Mouse (Mus musculus) layer of hippocampus, adult 2 months (tissue): ENCODE data around the gene Slamf9. TPM values are rescaled to one million over a fixed set of nuclear protein-coding genes. Genes with fewer than 3 reads are reported as not detected.

ENCODE experiments used
- DNase-seq, 2 experiments: peaks; one replicate each; pipeline ENCODE4 v3.0.0; 2022; ENCODE audit warnings: low spot score in 2 of 2
- H3K27ac ChIP-seq: fragments of 200-600 bp; 2 replicates; pipeline ENCODE4 v1.8.1; 2022
- H3K4me3 ChIP-seq: fragments of 200-600 bp; 2 replicates; pipeline ENCODE4 v1.8.1; 2022; ENCODE audit warnings: mild to moderate bottlenecking
- CTCF ChIP-seq: fragments of 200-600 bp; conservative IDR thresholded peaks from 2 replicates; pipeline ENCODE4 v1.8.1; 2022; ENCODE audit warnings: antibody characterized with exemption, mild to moderate bottlenecking, moderate library complexity
- total RNA-seq, 2 experiments: library from RNA; stranded (reverse); gene quantifications; 2 replicates each; pipeline ENCODE4 v1.2.3; 2021

Gene Slamf9
- total RNA-seq, 2 experiments from 2014 or later = 0.38 TPM; not detected in 1

- no peak for DNase-seq
- no peak overlapping the region for H3K27ac ChIP-seq
- TF ChIP-seq CTCF = no peak
- H3K4me3 ChIP-seq = no peak overlapping the region
Measured at GRCm38 (mm10) chr1:172469810-172470448, 5.2 kb upstream of the Slamf9 start.

GRCm38 (mm10) chr1:172472909-172473308 lies 2.2 kb upstream of the Slamf9 start:
- no peak overlapping the region for H3K4me3 ChIP-seq
- H3K27ac ChIP-seq = no peak overlapping the region
- DNase-seq = no peak
- no peak for TF ChIP-seq CTCF

GRCm38 (mm10) chr1:172474196-172474595 lies 962 bp upstream of the Slamf9 start:
- Histone ChIP-seq H3K4me3 (no peak overlapping the region), H3K27ac (no peak overlapping the region)
- no peak for DNase-seq
- TF ChIP-seq CTCF = no peak

DNA sequence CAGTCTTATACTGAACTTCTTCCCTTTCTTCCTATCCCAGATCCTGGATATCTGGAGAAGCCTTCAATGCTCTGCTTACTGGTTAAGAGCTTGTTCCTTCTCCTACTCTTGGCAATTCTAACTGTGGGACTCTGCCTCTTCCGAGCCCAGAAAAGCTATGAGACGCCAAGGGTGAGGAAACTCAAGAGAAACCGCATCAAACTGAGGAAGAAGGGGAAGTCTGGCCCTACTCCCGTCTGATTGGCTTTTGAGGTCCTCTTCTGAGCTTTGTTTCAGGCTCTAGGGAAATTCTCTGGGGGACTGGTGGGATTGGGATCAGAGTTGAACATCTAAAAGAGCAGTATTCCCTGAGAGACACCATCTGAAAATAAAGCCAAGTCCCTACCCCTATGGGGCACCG lies 2.9 kb downstream of the Slamf9 start:
- Histone ChIP-seq H3K4me3 (no peak overlapping the region), H3K27ac (no peak overlapping the region)
- TF ChIP-seq CTCF = no peak
- DNase-seq = no peak

DNA sequence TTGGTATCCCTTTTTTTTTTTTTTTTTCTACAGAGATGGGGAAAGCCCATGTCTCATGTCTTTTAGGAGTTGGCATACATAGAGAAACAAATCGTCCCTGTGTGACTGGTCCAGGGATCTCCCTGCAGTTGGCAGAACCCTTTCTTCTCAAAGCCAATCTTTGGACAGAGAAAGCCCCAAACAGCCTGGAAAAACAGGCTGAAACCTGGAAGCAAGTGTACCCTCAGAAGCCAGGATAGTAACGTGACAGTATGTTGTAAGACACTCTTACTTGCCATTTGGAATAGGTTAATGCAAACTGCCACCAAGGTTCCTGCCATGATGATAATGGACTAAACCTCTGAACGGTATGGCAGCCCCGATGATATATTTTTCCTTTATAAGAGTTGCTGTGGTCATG lies 5.2 kb downstream of the Slamf9 start:
- TF ChIP-seq CTCF = no peak
- Histone ChIP-seq H3K27ac (no peak overlapping the region), H3K4me3 (no peak overlapping the region)
- DNase-seq = no peak

GRCm38 (mm10) chr1:172481111-172481510 lies 6.0 kb downstream of the Slamf9 start:
- Histone ChIP-seq H3K27ac (no peak overlapping the region), H3K4me3 (no peak overlapping the region)
- TF ChIP-seq CTCF = no peak
- DNase-seq = no peak

- TF ChIP-seq CTCF = peak; percentile 79
- DNase-seq = peak; percentile 95 to 96
- no peak within 1 kb of the TSS for H3K27ac ChIP-seq
- H3K4me3 ChIP-seq = peak within 1 kb of the TSS; percentile 57
Measured at GRCm38 (mm10) chr1:172481540-172482280, 6.6 kb downstream of the Slamf9 start, which contains the start of gene Igsf9. Gene Igsf9 (plus strand): TSS chr1:172481788.

DNA sequence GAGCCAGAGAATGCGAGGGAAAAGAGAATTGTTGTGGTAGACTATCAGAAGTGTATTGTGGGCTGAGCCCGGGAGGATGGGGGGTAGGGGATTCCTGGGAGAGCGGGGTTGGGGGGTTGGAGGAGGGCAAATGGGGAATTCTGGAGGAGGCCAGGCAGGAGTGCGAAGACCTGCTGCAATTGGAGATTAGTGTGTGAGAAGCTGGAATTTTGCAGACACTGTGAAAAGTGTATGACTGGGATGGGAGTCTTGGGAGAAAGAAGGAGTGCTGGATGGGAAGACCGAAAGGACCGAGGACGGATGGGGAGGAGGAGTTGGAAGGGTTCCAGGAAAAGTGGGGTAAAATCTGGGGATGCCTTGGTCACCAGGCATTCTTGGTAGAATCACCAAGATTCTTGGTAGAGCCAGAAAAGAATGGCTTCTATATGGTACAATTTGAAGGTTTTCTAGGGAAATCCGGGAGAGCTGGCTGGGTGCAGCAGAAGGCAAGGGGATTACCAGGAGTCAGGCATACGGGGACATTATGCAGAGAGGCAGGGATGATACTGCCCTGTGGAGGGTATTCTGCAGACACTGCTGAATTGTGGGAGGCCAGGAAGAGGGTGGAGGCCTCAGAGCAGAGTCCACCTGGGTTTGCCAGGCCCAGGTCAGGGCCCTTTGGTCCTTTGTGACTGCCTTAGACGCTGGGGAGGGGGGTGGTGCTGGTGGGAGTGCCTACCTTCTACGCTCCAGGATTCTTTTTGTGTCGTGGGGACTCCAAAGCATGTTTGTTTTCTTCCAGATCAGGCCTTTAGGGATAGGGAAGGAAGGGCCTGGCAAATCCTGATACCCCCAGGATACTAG lies 7.6 kb downstream of the Slamf9 start:
- H3K27ac ChIP-seq = no peak overlapping the region
- TF ChIP-seq CTCF = no peak
- DNase-seq = no peak
- H3K4me3 ChIP-seq = peak overlapping the region; percentile 57

DNA sequence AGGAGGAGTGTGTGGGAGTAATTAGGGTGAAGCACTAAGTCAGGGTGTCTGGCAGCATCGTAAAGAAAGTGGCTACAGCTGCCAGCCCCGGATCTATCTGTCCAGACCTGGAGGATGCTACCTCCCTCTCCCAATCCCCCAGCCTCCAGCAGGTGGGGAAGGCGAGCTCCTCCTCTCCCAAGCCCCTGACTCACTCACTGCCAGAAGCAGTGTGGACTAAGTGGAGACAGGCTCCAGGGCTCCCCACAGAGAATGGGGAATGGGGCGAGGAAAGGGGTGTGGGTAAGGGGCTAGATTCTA lies 8.2 kb downstream of the Slamf9 start:
- H3K4me3 ChIP-seq = no peak overlapping the region
- no peak overlapping the region for H3K27ac ChIP-seq
- no peak for TF ChIP-seq CTCF
- no peak for DNase-seq

DNA sequence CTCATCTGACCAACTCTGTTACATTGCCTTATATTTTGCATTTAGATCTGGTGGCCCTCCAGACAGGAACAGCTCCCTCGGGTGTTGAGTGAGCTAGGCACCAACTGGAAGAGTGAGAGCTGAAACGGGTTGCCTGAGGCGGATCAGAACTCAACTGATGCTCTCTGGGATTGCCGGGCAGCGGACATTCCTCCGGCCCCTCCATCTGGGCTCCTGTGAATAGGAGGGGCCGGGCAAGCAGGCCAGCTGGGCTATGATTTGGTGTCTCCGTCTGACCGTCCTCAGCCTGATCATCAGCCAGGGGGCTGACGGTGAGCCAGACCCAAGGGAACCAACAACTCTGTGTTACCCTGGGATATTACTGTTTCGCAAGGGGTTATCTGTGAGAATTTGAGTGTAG lies 9.1 kb downstream of the Slamf9 start:
- no peak for DNase-seq
- Histone ChIP-seq H3K27ac (no peak overlapping the region), H3K4me3 (no peak overlapping the region)
- TF ChIP-seq CTCF = no peak

GRCm38 (mm10) chr1:172484671-172485070 lies 9.5 kb downstream of the Slamf9 start:
- Histone ChIP-seq H3K27ac (no peak overlapping the region), H3K4me3 (no peak overlapping the region)
- no peak for TF ChIP-seq CTCF
- DNase-seq = no peak

DNA sequence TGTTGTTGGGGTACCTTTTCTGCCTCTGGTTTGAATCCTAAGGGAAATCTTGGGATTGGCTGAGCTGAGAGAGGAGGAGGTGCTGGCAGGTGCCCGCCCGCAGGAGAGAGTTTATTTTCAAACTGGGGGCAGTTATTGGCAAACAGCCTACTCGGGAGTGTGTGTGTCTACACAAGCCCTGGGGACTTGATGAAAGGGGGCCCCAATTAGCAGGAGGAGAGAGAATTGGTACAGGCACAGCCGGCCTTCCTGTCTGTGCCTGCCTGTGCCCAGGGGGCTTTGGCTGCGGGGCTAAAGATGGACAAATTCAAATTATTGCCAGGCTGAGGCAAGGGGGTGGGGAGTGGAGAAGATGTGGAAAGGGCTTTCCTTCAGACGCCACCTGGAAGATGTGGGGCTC lies 10.7 kb downstream of the Slamf9 start:
- no peak for DNase-seq
- Histone ChIP-seq H3K4me3 (no peak overlapping the region), H3K27ac (no peak overlapping the region)
- TF ChIP-seq CTCF = no peak

GRCm38 (mm10) chr1:172486236-172486635 lies 11.1 kb downstream of the Slamf9 start:
- DNase-seq = no peak
- no peak for TF ChIP-seq CTCF
- no peak overlapping the region for H3K27ac ChIP-seq
- H3K4me3 ChIP-seq = no peak overlapping the region
